Mouse (Mus musculus) hindbrain, embryonic 10.5 days (tissue): ENCODE data around the gene Kcna6. TPM values are rescaled to one million over a fixed set of nuclear protein-coding genes. Genes with fewer than 3 reads are reported as not detected.
A peak's percentile ranks its signal among the peaks of the same experiment; 100 is the strongest.

Experiments
- DNase-seq: peaks from one replicate; pipeline ENCODE4 v3.0.0-alpha.2; 2017; ENCODE audit warnings: low spot score
- H3K27ac ChIP-seq: fragments of 300-500 bp; sonication (generic); 2 replicates; pipeline ENCODE4 v1.5.1; 2016; ENCODE audit warnings: mild to moderate bottlenecking, moderate library complexity
- H3K27me3 ChIP-seq: fragments of 300-500 bp; sonication (generic); 2 replicates; pipeline ENCODE4 v1.6.1; 2016; ENCODE audit warnings: mild to moderate bottlenecking; ENCODE audit not compliant: poor library complexity, insufficient read depth, severe bottlenecking
- H3K36me3 ChIP-seq: fragments of 300-500 bp; sonication (generic); 2 replicates; pipeline ENCODE4 v1.6.1; 2016; ENCODE audit warnings: mild to moderate bottlenecking, moderate library complexity
- H3K4me1 ChIP-seq: fragments of 300-500 bp; sonication (generic); replicated peaks from 2 replicates; pipeline ENCODE4 v1.6.1; 2016; ENCODE audit warnings: mild to moderate bottlenecking
- H3K4me3 ChIP-seq: fragments of 300-500 bp; sonication (generic); 2 replicates; pipeline ENCODE4 v1.5.1; 2016; ENCODE audit warnings: mild to moderate bottlenecking, moderate library complexity
- H3K9me3 ChIP-seq: fragments of 300-500 bp; sonication (generic); 2 replicates; pipeline ENCODE4 v1.6.1; 2016; ENCODE audit warnings: mild to moderate bottlenecking, moderate library complexity
- WGBS: fragments of 180-500 bp; shearing (Covaris S2); methylation state at CpG from one replicate; pipeline ENCODE4 v1.1.7; 2016; 5-methylcytosine and 5-hydroxymethylcytosine counted together
- polyA plus RNA-seq: library from polyadenylated mRNA; unstranded; fragments of >200 nt; fragmentation: Nextera tagmentation; extraction: Ambion mirVana; gene quantifications from 2 replicates; pipeline ENCODE4 v1.2.1, GENCODE M21; 2016

Gene Kcna6
- polyA plus RNA-seq, 1 experiment from 2014 or later = 6.7 TPM

- no peaks in the 10 kb centered on the region for H3K9me3 ChIP-seq
- no peak overlapping the region for H3K4me3 ChIP-seq
- 73% methylated on average over 11 of the region's 11 CpGs for WGBS
- peaks cover 39% of the 10 kb centered on the region for H3K4me1 ChIP-seq
- no peaks in the 10 kb centered on the region for H3K27me3 ChIP-seq
- H3K36me3 ChIP-seq = no peaks in the 10 kb centered on the region
- DNase-seq = no peak
- 0 out of 2 replicates have a peak overlapping the region, but pooled peaks have one; percentile 8 for H3K27ac ChIP-seq
Observed at GRCm38 (mm10) chr6:126764563-126765091, 24.2 kb upstream of the Kcna6 start.

- Histone ChIP-seq H3K9me3 (no peaks in the 10 kb centered on the region), H3K4me3 (no peak overlapping the region), H3K27ac (no peak overlapping the region), H3K36me3 (no peaks in the 10 kb centered on the region), H3K27me3 (no peaks in the 10 kb centered on the region), H3K4me1 (peaks cover 8% of the 10 kb centered on the region)
- WGBS = 86% methylated on average over 4 of the region's 4 CpGs
- DNase-seq = no peak
Observed at GRCm38 (mm10) chr6:126761362-126761761, 20.9 kb upstream of the Kcna6 start.

- H3K4me1 ChIP-seq = peaks cover 27% of the 10 kb centered on the region
- DNase-seq = peak; percentile 62
- H3K27me3 ChIP-seq = no peaks in the 10 kb centered on the region
- no peaks in the 10 kb centered on the region for H3K9me3 ChIP-seq
- H3K36me3 ChIP-seq = no peaks in the 10 kb centered on the region
- no peak overlapping the region for H3K4me3 ChIP-seq
- WGBS = 31% methylated on average over 8 of the region's 8 CpGs
- H3K27ac ChIP-seq = peak overlapping the region; percentile 72
Observed at GRCm38 (mm10) chr6:126755729-126756411, 15.4 kb upstream of the Kcna6 start.

GRCm38 (mm10) chr6:126752520-126752919 is 12.0 kb upstream of the Kcna6 start:
- WGBS = 33% methylated on average over 12 of the region's 12 CpGs
- peak; percentile 54 for DNase-seq
- H3K4me3 ChIP-seq = peak overlapping the region; percentile 18
- H3K27me3 ChIP-seq = no peaks in the 10 kb centered on the region
- H3K9me3 ChIP-seq = no peaks in the 10 kb centered on the region
- peaks cover 27% of the 10 kb centered on the region for H3K4me1 ChIP-seq
- H3K27ac ChIP-seq = peak overlapping the region; percentile 81
- no peaks in the 10 kb centered on the region for H3K36me3 ChIP-seq

- no peaks in the 10 kb centered on the region for H3K4me1 ChIP-seq
- WGBS = 73% methylated on average over 1 of the region's 1 CpGs
- no peaks in the 10 kb centered on the region for H3K36me3 ChIP-seq
- H3K9me3 ChIP-seq = no peaks in the 10 kb centered on the region
- no peak for DNase-seq
- H3K4me3 ChIP-seq = no peak overlapping the region
- peaks cover 12% of the 10 kb centered on the region for H3K27me3 ChIP-seq
- no peak overlapping the region for H3K27ac ChIP-seq
Observed at GRCm38 (mm10) chr6:126745888-126746287, 5.4 kb upstream of the Kcna6 start.

- peaks cover 45% of the 10 kb centered on the region for H3K27me3 ChIP-seq
- H3K9me3 ChIP-seq = no peaks in the 10 kb centered on the region
- no peak for DNase-seq
- no peak overlapping the region for H3K4me3 ChIP-seq
- no peaks in the 10 kb centered on the region for H3K36me3 ChIP-seq
- no peak overlapping the region for H3K27ac ChIP-seq
- WGBS = 65% methylated on average over 3 of the region's 3 CpGs
- peaks cover 20% of the 10 kb centered on the region for H3K4me1 ChIP-seq
Observed at GRCm38 (mm10) chr6:126742610-126743009, 2.1 kb upstream of the Kcna6 start.

GRCm38 (mm10) chr6:126739326-126740210 is 906 bp downstream of the Kcna6 start:
- peaks cover 20% of the 10 kb centered on the region for H3K4me1 ChIP-seq
- 1% methylated on average over 67 of the region's 67 CpGs for WGBS
- DNase-seq = peak; percentile 49

GRCm38 (mm10) chr6:126736996-126737395 is 3.5 kb downstream of the Kcna6 start:
- H3K36me3 ChIP-seq = no peaks in the 10 kb centered on the region
- peaks cover 20% of the 10 kb centered on the region for H3K4me1 ChIP-seq
- 79% methylated on average over 4 of the region's 4 CpGs for WGBS
- no peak overlapping the region for H3K27ac ChIP-seq
- H3K27me3 ChIP-seq = peaks cover 55% of the 10 kb centered on the region
- no peak overlapping the region for H3K4me3 ChIP-seq
- no peak for DNase-seq
- no peaks in the 10 kb centered on the region for H3K9me3 ChIP-seq

More at GRCm38 (mm10) chr6:126739326-126740210, 906 bp downstream of the Kcna6 start:
- Histone ChIP-seq H3K36me3 (no peaks in the 10 kb centered on the region), H3K9me3 (no peaks in the 10 kb centered on the region), H3K27ac (peak overlapping the region; percentile 83), H3K27me3 (peaks cover 56% of the 10 kb centered on the region), H3K4me3 (peak overlapping the region; percentile 69)

GRCm38 (mm10) chr6:126735806-126736205 is 4.7 kb downstream of the Kcna6 start:
- no peaks in the 10 kb centered on the region for H3K9me3 ChIP-seq
- H3K27ac ChIP-seq = no peak overlapping the region
- H3K4me3 ChIP-seq = no peak overlapping the region
- no peak for DNase-seq
- no peaks in the 10 kb centered on the region for H3K36me3 ChIP-seq
- H3K27me3 ChIP-seq = peaks cover 43% of the 10 kb centered on the region
- 76% methylated on average over 3 of the region's 3 CpGs for WGBS
- peaks cover 20% of the 10 kb centered on the region for H3K4me1 ChIP-seq

- H3K4me1 ChIP-seq = no peaks in the 10 kb centered on the region
- WGBS = 74% methylated on average over 6 of the region's 6 CpGs
- no peak overlapping the region for H3K27ac ChIP-seq
- H3K36me3 ChIP-seq = no peaks in the 10 kb centered on the region
- peaks cover 12% of the 10 kb centered on the region for H3K27me3 ChIP-seq
- DNase-seq = no peak
- no peak overlapping the region for H3K4me3 ChIP-seq
- H3K9me3 ChIP-seq = no peaks in the 10 kb centered on the region
Observed at GRCm38 (mm10) chr6:126732645-126733044, 7.8 kb downstream of the Kcna6 start.

- 89% methylated on average over 8 of the region's 8 CpGs for WGBS
- Histone ChIP-seq H3K36me3 (no peaks in the 10 kb centered on the region), H3K27ac (no peak overlapping the region), H3K27me3 (no peaks in the 10 kb centered on the region), H3K9me3 (no peaks in the 10 kb centered on the region), H3K4me1 (no peaks in the 10 kb centered on the region), H3K4me3 (no peak overlapping the region)
- no peak for DNase-seq
Observed at GRCm38 (mm10) chr6:126728803-126729202, 11.7 kb downstream of the Kcna6 start.

GRCm38 (mm10) chr6:126718423-126719087 is 21.9 kb downstream of the Kcna6 start:
- Histone ChIP-seq H3K27me3 (0 out of 2 replicates have a peak, but pooled peaks cover 3% of the 10 kb centered on the region), H3K4me1 (no peaks in the 10 kb centered on the region), H3K36me3 (no peaks in the 10 kb centered on the region), H3K9me3 (no peaks in the 10 kb centered on the region), H3K27ac (no peak overlapping the region), H3K4me3 (no peak overlapping the region)
- WGBS = 76% methylated on average over 12 of the region's 12 CpGs
- DNase-seq = no peak
